Mouse (Mus musculus) ES-CJ7 (cell line): ENCODE data around the gene Calca.
A peak's percentile ranks its signal among the peaks of the same experiment; 100 is the strongest.
"Not testable (repeated sequence)": the region's sequence is repeated elsewhere in the genome, so short reads cannot be mapped to it uniquely, and the experiment has no call there.

Source experiments
- DNase-seq: peaks from one replicate; pipeline ENCODE4 v3.0.0; 2011; ENCODE audit warnings: low read depth, low spot score

Calca gene

DNA sequence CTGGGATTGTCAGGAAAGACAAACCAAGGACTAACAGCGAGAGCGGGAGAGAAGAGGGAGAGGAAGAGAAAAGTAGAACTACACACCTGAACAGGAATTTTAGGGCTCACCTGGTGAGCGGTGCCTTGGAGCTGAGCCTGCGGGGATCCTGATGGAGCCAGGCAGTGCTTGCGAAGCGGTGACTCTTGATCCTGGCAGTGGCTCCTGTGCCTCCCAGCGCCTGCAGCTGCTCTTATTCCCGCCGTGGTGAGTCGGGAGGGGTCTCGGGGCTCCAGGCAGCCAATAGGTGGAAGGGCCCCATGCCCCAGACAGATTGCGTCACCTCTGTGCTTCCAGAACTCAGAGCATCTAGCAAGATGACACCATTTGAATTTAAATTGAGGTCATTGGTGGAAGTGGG, at the start of gene Calca:
Gene Calca, minus strand, starts transcription at position 256 of the 400 bp plus-strand sequence.
- peak; percentile 72 for DNase-seq

DNA sequence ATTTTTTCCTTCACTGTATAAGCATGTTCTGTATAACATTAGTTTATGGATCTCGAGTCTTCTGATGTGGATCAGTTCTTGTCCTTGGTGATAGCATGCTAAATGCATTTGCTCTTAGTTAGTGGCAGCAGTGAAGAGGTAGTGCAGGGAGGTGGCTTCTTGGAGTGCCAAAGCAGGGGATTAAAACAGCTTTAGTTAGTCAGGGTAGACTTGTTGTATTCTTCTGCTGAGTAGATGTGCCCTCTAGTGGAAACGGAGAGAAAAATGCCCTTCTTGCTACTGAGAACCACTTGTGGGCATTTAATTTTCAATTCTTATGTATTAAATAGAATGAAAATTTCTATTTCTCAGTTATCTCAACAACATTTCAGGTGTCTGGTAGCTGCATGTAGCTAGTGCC, 36.5 kb upstream of the Calca start:
- peak; percentile 42 for DNase-seq

- no peak for DNase-seq
Measured at GRCm38 (mm10) chr7:114671405-114671804, 35.2 kb upstream of the Calca start.

DNA sequence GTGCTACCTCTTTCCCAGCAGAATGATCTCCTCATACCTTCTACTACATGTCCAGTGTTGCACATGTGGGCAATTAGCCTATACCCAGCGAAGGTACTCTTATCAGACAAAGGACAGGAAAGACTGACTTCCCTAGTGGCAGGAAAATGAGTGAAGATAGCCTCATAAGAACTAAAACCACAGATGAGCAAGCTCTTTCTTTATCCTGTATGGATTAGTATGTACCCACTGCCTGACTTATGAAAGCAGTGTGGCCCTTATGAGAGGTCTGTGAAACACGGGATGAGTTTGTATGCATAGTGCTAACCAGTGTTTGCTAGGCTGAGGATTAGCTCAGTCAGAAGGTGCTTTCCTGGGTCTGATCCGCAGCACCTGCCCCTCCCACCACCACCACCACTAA, 13.6 kb upstream of the Calca start:
- DNase-seq, result no peak

DNA sequence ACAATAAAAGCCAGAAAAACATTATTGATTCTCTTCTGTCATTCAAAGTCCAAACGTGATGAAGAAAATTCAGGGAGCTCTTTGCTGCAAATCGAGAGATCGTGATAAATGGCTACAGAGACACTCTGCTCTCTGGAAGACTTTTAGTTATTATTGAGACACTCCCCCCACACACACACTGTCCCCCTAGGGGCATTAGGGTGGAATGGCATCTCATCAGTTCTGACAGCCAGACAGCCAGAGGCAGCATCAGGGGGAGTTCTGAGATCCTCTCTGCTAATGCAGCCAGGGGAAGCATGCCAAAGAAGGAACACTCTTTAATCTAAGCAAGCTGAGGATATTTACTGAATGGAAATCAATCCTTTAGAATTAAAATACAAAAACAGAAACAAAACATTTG, 12.6 kb upstream of the Calca start:
- DNase-seq, result peak; percentile 22

DNA sequence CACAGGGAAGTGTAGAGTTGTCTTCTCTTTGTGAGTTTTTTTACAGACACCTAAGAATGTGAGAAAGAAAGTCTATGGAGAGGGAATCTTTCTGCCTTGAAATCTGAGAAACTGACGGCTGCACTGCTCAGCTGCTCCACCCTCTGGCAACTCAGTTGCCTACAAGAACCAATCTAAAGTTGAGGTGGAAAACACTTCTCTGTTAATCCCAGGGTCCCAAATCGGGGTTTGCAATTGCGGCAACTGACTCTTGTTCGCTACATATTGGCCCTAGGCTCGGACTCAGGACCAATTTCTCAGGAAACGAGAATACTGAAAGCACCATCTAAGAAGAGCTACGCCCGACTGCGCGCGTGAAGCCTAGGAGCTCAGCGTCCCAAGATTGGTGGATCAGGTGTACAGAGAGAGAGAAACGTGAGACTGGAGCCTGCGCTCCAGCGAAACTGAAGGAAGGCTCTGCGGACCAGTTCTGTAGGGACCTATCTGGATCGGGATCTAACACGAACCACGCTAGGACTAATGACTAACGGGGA, 522 bp downstream of the Calca start:
- DNase-seq, result peak; percentile 58

GRCm38 (mm10) chr7:114634386-114634785, 1.8 kb downstream of the Calca start:
- DNase-seq, result no peak

GRCm38 (mm10) chr7:114625966-114626365, 10.2 kb downstream of the Calca start:
- DNase-seq, result no peak

DNA sequence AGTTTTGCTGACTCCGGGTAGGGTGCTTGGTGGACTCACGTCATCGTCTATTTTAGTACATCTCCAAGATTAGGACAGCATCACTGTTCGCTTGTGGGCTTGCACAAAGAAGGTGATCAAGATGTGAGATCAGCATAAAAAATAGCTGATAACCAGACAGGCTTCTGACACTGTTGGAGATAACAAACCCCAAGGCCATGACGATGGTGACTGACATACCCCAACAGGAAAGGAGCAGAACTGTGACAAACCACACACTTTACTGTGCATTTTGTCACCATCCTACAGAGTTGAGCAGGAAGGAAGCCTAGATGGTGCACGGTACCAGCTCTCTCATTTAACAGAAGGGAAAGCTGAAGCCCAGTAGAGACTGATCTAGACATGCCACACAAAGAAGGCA, 19.4 kb downstream of the Calca start:
- no peak for DNase-seq

- DNase-seq, result not testable (repeated sequence)
Measured at GRCm38 (mm10) chr7:114594391-114594790, 41.8 kb downstream of the Calca start.

- no peak for DNase-seq
Measured at GRCm38 (mm10) chr7:114582441-114582840, 53.7 kb downstream of the Calca start.
